Mouse (Mus musculus) cerebellum, adult 2 months (tissue): ENCODE measurements around the gene Tepsin. TPM values are rescaled to one million over a fixed set of nuclear protein-coding genes. Genes with fewer than 3 reads are reported as not detected.
A peak's percentile ranks its signal among the peaks of the same experiment; 100 is the strongest.

Experiments
- DNase-seq, 2 experiments: peaks; one replicate each; pipeline ENCODE4 v3.0.0; 2021
- H3K27ac ChIP-seq: fragments of 200-500 bp; 2 replicates; pipeline ENCODE4 v1.5.1; 2012; ENCODE audit warnings: low read length, control low read depth, inconsistent platforms; ENCODE audit not compliant: insufficient read depth
- H3K27me3 ChIP-seq: fragments of 200-500 bp; 2 replicates; pipeline ENCODE4 v1.6.1; 2012; ENCODE audit warnings: inconsistent platforms, mild to moderate bottlenecking, low read length, moderate library complexity; ENCODE audit not compliant: control insufficient read depth, insufficient read depth
- H3K4me1 ChIP-seq: fragments of 200-500 bp; 2 replicates; pipeline ENCODE4 v1.6.1; 2011; ENCODE audit warnings: low read length; ENCODE audit not compliant: control insufficient read depth, insufficient read depth
- H3K4me3 ChIP-seq: fragments of 200-500 bp; replicated peaks from 2 replicates; pipeline ENCODE3; 2011; ENCODE audit warnings: mild to moderate bottlenecking, low read depth, low read length, control low read depth; ENCODE audit not compliant: insufficient read depth
- CTCF ChIP-seq: fragments of 200-500 bp; IDR thresholded peaks from 2 replicates; pipeline ENCODE4 v1.5.1; 2011; ENCODE audit warnings: low read depth, mild to moderate bottlenecking, control low read depth, low read length, moderate library complexity, borderline replicate concordance; ENCODE audit not compliant: insufficient read depth
- POLR2A ChIP-seq: fragments of 200-500 bp; IDR thresholded peaks from 2 replicates; pipeline ENCODE4 v1.6.1; 2011; ENCODE audit warnings: low read length, control low read depth, borderline replicate concordance; ENCODE audit not compliant: insufficient read depth
- WGBS: fragments of 180-500 bp; shearing (Covaris S2); methylation state at CpG from one replicate; pipeline ENCODE4 v1.1.7; 2018; 5-methylcytosine and 5-hydroxymethylcytosine counted together
- polyA plus RNA-seq: library from polyadenylated mRNA; depleted of rRNA; stranded (reverse); fragments of >200 nt; gene quantifications from 2 replicates; pipeline ENCODE4 v1.2.3, GENCODE M21; 2012

Tepsin gene
- polyA plus RNA-seq, 1 experiment, result 44.7 TPM

DNA sequence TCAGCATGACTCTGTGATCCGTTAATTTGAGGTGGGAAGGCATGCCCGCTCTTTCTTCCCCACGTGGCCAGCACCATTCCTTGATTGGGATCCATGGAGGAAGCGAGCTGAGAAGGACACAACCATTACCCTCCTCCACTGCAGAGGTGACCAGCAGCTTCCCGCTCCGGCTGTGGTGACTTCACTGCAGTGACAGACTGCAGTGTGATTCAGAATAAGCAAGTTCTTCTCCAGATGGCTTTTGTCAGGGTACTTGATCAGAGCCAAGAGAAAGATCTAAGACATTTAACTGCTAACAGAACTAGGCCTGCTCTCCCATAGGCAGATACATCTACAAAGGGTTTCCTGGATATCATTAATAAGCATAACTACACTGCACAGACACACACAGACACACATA, 18.2 kb downstream of the Tepsin start:
- WGBS, result 82% methylated on average over 6 of the region's 6 CpGs
- Histone ChIP-seq H3K27ac (no peak overlapping the region), H3K27me3 (no peaks in the 10 kb centered on the region), H3K4me3 (no peak overlapping the region), H3K4me1 (peaks cover 9% of the 10 kb centered on the region)
- no peak for DNase-seq
- no peak for TF ChIP-seq CTCF
- TF ChIP-seq POLR2A, result no peak

DNA sequence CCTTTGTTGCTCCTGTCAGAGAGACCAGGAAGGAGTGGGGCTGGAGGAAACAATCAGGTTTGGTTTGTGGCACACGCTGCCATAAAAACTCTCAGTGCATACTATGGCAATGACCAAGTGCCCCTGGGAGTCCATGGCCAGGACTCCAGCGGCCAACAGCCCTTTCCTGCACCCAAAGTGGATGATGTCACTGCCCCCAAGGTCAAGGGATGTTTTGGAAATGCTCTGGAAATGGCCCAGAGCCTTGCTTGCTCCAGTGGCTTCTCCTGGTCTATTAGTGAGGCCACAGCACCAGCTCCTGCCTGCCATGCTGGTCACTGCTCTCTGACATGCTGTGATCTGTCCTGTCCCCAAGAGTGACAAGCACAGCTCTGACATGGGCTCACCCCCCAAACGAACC, 22.3 kb downstream of the Tepsin start:
- Histone ChIP-seq H3K27me3 (no peaks in the 10 kb centered on the region), H3K4me3 (no peak overlapping the region), H3K4me1 (no peaks in the 10 kb centered on the region), H3K27ac (no peak overlapping the region)
- no peak for DNase-seq
- 85% methylated on average over 3 of the region's 3 CpGs for WGBS
- no peak for TF ChIP-seq POLR2A
- TF ChIP-seq CTCF, result no peak

- no peaks in the 10 kb centered on the region for H3K4me1 ChIP-seq
- no peak for TF ChIP-seq POLR2A
- TF ChIP-seq CTCF, result no peak
- no peak for DNase-seq
- no peak overlapping the region for H3K4me3 ChIP-seq
- WGBS, result 83% methylated on average over 9 of the region's 9 CpGs
- H3K27ac ChIP-seq, result no peak overlapping the region
- no peaks in the 10 kb centered on the region for H3K27me3 ChIP-seq
Observed at GRCm38 (mm10) chr11:120072986-120073647, 25.4 kb downstream of the Tepsin start.

DNA sequence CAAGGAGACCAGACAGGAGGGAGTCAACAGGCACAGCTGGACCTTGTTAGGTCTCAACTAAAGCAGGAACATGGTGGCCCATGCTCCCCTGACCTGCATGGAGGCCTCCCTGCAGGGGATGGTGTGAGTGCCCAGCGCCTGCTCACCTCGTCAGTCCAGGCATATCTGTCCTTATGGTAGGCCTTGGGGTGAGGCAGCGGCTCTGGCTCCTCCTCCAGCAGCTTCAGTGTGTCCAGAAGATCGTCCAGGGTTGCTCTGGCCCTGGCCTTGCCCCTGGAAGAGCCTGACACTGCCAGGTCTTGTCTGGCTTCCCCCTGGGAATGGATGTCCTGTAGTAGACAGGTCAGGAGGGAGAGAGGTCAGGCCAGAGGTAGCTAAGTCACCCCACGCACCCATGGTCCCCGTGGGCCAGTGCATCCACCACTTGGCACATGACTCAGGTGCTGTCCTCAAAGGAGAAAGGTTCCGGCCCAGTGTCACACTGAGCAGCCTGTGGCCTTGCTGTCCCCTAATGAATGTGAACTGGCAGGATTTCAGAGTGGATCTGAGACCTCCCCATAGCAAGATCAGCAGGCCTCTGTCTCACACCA, 26.7 kb downstream of the Tepsin start:
- no peak for TF ChIP-seq CTCF
- no peak for TF ChIP-seq POLR2A
- Histone ChIP-seq H3K4me3 (no peak overlapping the region), H3K4me1 (no peaks in the 10 kb centered on the region), H3K27me3 (no peaks in the 10 kb centered on the region), H3K27ac (no peak overlapping the region)
- DNase-seq, result no peak
- WGBS, result 78% methylated on average over 7 of the region's 7 CpGs

GRCm38 (mm10) chr11:120071065-120071464, 27.5 kb downstream of the Tepsin start:
- no peak overlapping the region for H3K4me3 ChIP-seq
- no peak for TF ChIP-seq POLR2A
- no peak for TF ChIP-seq CTCF
- peaks cover 4% of the 10 kb centered on the region; the same call in 1 of the 2 replicates for H3K4me1 ChIP-seq
- 50% methylated on average over 12 of the region's 12 CpGs for WGBS
- H3K27me3 ChIP-seq, result no peaks in the 10 kb centered on the region
- H3K27ac ChIP-seq, result no peak overlapping the region
- no peak for DNase-seq

GRCm38 (mm10) chr11:120070286-120070930, 28.1 kb downstream of the Tepsin start:
- 85% methylated on average over 27 of the region's 27 CpGs for WGBS
- H3K27ac ChIP-seq, result no peak overlapping the region
- no peak for TF ChIP-seq POLR2A
- no peak for TF ChIP-seq CTCF

GRCm38 (mm10) chr11:120069261-120069660, 29.3 kb downstream of the Tepsin start:
- WGBS, result 52% methylated on average over 11 of the region's 11 CpGs
- no peak for DNase-seq
- Histone ChIP-seq H3K4me1 (peaks cover 15% of the 10 kb centered on the region), H3K27ac (no peak overlapping the region), H3K27me3 (no peaks in the 10 kb centered on the region), H3K4me3 (no peak overlapping the region)
- no peak for TF ChIP-seq CTCF

More at GRCm38 (mm10) chr11:120070286-120070930, 28.1 kb downstream of the Tepsin start:
- H3K4me3 ChIP-seq, result no peak overlapping the region
- peaks cover 11% of the 10 kb centered on the region for H3K4me1 ChIP-seq
- no peak for DNase-seq
- H3K27me3 ChIP-seq, result no peaks in the 10 kb centered on the region

- TF ChIP-seq POLR2A (no peak), CTCF (peak; percentile 31; the same call in 1 of the 2 replicates)
- 73% methylated on average over 17 of the region's 17 CpGs for WGBS
- no peak overlapping the region for H3K4me3 ChIP-seq
- no peak overlapping the region for H3K27ac ChIP-seq
- peak in 1 of 2 experiments; percentile 29 for DNase-seq
- peaks cover 15% of the 10 kb centered on the region for H3K4me1 ChIP-seq
- no peaks in the 10 kb centered on the region for H3K27me3 ChIP-seq
Observed at GRCm38 (mm10) chr11:120067834-120068233, 30.7 kb downstream of the Tepsin start.
